Comparison of ENCODE assay signal across 8 mouse cellular contexts in the genomic region with DNA sequence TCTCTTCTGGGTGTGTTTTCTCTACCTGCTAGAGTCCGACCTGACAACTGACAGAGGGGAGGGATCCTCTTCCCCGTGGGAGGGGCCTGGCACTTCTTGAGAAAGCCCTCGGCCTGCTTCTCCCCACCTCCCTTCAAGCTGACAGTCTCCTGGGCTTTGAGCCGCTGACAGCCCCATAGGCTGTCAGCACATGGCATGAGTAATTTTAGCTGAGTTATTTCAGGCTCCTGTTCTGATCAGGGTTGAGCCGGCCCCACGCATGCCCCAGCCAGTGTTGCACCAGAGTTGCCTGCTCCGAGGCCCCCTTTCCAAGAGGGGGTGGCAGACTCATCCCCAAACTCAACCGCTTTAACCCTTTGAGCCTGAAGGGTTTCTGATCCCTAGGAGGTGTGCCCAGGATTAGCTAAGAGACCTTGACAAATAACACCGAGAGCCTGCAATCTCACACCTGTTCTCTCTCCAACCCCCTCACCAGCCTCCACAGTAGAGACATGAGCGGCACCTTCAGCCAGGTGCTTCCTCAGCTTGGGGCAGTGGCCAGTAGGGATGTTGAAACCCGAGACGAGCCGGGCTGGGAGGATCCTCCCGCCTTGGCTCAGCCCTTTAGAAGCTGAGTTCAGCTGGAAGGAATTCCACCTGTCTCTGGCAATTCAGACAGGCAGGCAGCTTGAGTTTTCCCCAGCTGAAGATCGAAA. TPM values are rescaled to one million over a fixed set of nuclear protein-coding genes. Genes with fewer than 3 reads are reported as not detected.
DNase-seq lines count a peak whose midpoint lies in the region; ATAC-seq lines count a peak whose summit lies in the region.

No protein-coding gene starts in this region.

- no peaks in the 10 kb centered on the region; the same call in 1 of the 2 replicates for H3K27me3 ChIP-seq in heart, embryonic 14.5 days (ENCODE audit: control insufficient read depth, insufficient read depth, low read length)
- H3K27me3 ChIP-seq in limb, embryonic 12.5 days: peaks cover 47% of the 10 kb centered on the region

- H3K4me3 ChIP-seq in heart, embryonic 14.5 days (ENCODE audit: control insufficient read depth in 1 of 2, insufficient read depth in 1 of 2, low read depth in 1 of 2, low read length in 2 of 2): peak overlapping the region; percentile 31 to 75
- no peak overlapping the region for H3K4me3 ChIP-seq in limb, embryonic 12.5 days (replicated peaks)

- peak overlapping the region; percentile 96 for H3K4me2 ChIP-seq in heart, embryonic 14.5 days (ENCODE audit: low read length)
- H3K4me2 ChIP-seq in limb, embryonic 12.5 days: peak overlapping the region; percentile 11; the same call in 1 of the 2 replicates

- 5% methylated on average over 15 of the region's 15 CpGs for WGBS in heart, embryonic 14.5 days
- 4% methylated on average over 15 of the region's 15 CpGs for WGBS in limb, embryonic 12.5 days

- H3K27ac ChIP-seq in heart, embryonic 14.5 days (replicated peaks in 1 of 2; ENCODE audit: control insufficient read depth in 1 of 2, insufficient read depth in 1 of 2, low read depth in 2 of 2, low read length in 2 of 2): peak overlapping the region; percentile 93 to 94
- H3K27ac ChIP-seq in limb, embryonic 12.5 days: no peak overlapping the region

- H3K9me3 ChIP-seq in heart, embryonic 14.5 days (ENCODE audit: control insufficient read depth, low read length): no peaks in the 10 kb centered on the region
- H3K9me3 ChIP-seq in limb, embryonic 12.5 days: no peaks in the 10 kb centered on the region

- DNase-seq in cerebellum, adult 11 months: peak; percentile 52
- DNase-seq in cerebellum, adult 8-10 months: no peak
- DNase-seq in 3134 (ENCODE audit: extremely low read depth, insufficient read length, low spot score): peak; percentile 54
- DNase-seq in embryo, embryonic 10 days (ENCODE audit: low spot score): peak; percentile 59
- no peak for DNase-seq in natural killer cell, adult 2 months (ENCODE audit: low spot score in 2 of 2)

- peaks cover 38 to 51% of the 10 kb centered on the region in 2 experiments for H3K4me1 ChIP-seq in heart, embryonic 14.5 days (ENCODE audit: control insufficient read depth in 2 of 2, insufficient read depth in 2 of 2, low read length in 2 of 2)
- peaks cover 38% of the 10 kb centered on the region for H3K4me1 ChIP-seq in limb, embryonic 12.5 days (replicated peaks)

- peak; percentile 72 for ATAC-seq in heart, embryonic 14.5 days (ENCODE audit: insufficient number of reproducible peaks, insufficient read depth, low FRiP score, low read depth)
- ATAC-seq in limb, embryonic 12.5 days (ENCODE audit: insufficient number of reproducible peaks, insufficient read depth, low FRiP score, low TSS enrichment, low read depth): no peak
- no peak for ATAC-seq in activated CD4-positive, CD25-positive, alpha-beta regulatory T cell, adult 4 months

- peak overlapping the region; percentile 96 for H3K9ac ChIP-seq in heart, embryonic 14.5 days (ENCODE audit: low read length)
- H3K9ac ChIP-seq in limb, embryonic 12.5 days (replicated peaks): no peak overlapping the region

- peaks cover 40% of the 10 kb centered on the region for H3K36me3 ChIP-seq in heart, embryonic 14.5 days (ENCODE audit: control insufficient read depth, insufficient read depth, low read length)
- peaks cover 21% of the 10 kb centered on the region for H3K36me3 ChIP-seq in limb, embryonic 12.5 days

RNA-seq across cellular contexts. Expression of gene Mfrp, which starts 13.6 kb away (rescaled TPM):
- not detected in 2 replicates for polyA plus RNA-seq in heart, embryonic 14.5 days (2014; fragmentation: Nextera tagmentation; extraction: Ambion mirVana)
- polyA plus RNA-seq in limb, embryonic 12.5 days (2016; fragmentation: Nextera tagmentation; extraction: Ambion mirVana): 0.29 and 0.40 TPM in 2 replicates
- polyA plus RNA-seq in activated CD4-positive, CD25-positive, alpha-beta regulatory T cell, adult 4 months (2017; shearing (Covaris generic)): not detected

RNA-seq across cellular contexts. Expression of gene C1qtnf5, which starts 19.1 kb away (rescaled TPM):
- 2.3 and 2.7 TPM in 2 replicates for polyA plus RNA-seq in heart, embryonic 14.5 days (2014; fragmentation: Nextera tagmentation; extraction: Ambion mirVana)
- polyA plus RNA-seq in limb, embryonic 12.5 days (2016; fragmentation: Nextera tagmentation; extraction: Ambion mirVana): 0.84 TPM in 1 of 2 replicates, not detected in the other
- polyA plus RNA-seq in activated CD4-positive, CD25-positive, alpha-beta regulatory T cell, adult 4 months (2017; shearing (Covaris generic)): not detected

RNA-seq across cellular contexts. Expression of gene Usp2, which starts 21.1 kb away (rescaled TPM):
- 73.5 and 80.7 TPM in 2 replicates for polyA plus RNA-seq in heart, embryonic 14.5 days (2014; fragmentation: Nextera tagmentation; extraction: Ambion mirVana)
- polyA plus RNA-seq in limb, embryonic 12.5 days (2016; fragmentation: Nextera tagmentation; extraction: Ambion mirVana): 8.5 and 11.0 TPM in 2 replicates
- 1 to 10 TPM; 1.6 to 1.7 TPM for polyA plus RNA-seq in activated CD4-positive, CD25-positive, alpha-beta regulatory T cell, adult 4 months (2017; shearing (Covaris generic))

RNA-seq across cellular contexts. Expression of gene Gm49380, which starts 25.4 kb away (rescaled TPM):
- polyA plus RNA-seq in heart, embryonic 14.5 days (2014; fragmentation: Nextera tagmentation; extraction: Ambion mirVana): 0.07 and 0.08 TPM in 2 replicates
- polyA plus RNA-seq in limb, embryonic 12.5 days (2016; fragmentation: Nextera tagmentation; extraction: Ambion mirVana): 0.08 and 0.17 TPM in 2 replicates
- polyA plus RNA-seq in activated CD4-positive, CD25-positive, alpha-beta regulatory T cell, adult 4 months (2017; shearing (Covaris generic)): not detected

RNA-seq across cellular contexts. Expression of gene Rnf26, which starts 25.4 kb away (rescaled TPM):
- polyA plus RNA-seq in heart, embryonic 14.5 days (2014; fragmentation: Nextera tagmentation; extraction: Ambion mirVana): 30.4 and 32.9 TPM in 2 replicates
- polyA plus RNA-seq in limb, embryonic 12.5 days (2016; fragmentation: Nextera tagmentation; extraction: Ambion mirVana): 89.6 and 91.4 TPM in 2 replicates
- polyA plus RNA-seq in activated CD4-positive, CD25-positive, alpha-beta regulatory T cell, adult 4 months (2017; shearing (Covaris generic)): 1 to 10 TPM; 3.2 to 7.9 TPM

Comparison
In these comparisons a context has a peak if more than half of its experiments do, and no peak if none do; other contexts are left out.
1. DNase-seq: peak in cerebellum, adult 11 months (single experiment), 3134 (single experiment) and embryo, embryonic 10 days (single experiment); none in cerebellum, adult 8-10 months (single experiment) and natural killer cell, adult 2 months (0 of 2).